Mouse (Mus musculus): ENCODE results near the gene Cyb561d2.
A peak's percentile ranks its signal among the peaks of the same experiment; 100 is the strongest.
"Not testable (repeated sequence)": the region's sequence is repeated elsewhere in the genome, so short reads cannot be mapped to it uniquely, and the experiment has no call there.

Cyb561d2 gene

GRCm38 (mm10) chr9:107541474-107542351 is at the start of gene Cyb561d2, which contains the start of gene Nprl2:
TSS of gene Cyb561d2 (minus strand) at chr9:107542193.
TSS of gene Nprl2 (plus strand) at chr9:107542226.
- peak; percentile 95 for DNase-seq (ENCODE audit: low read depth, low spot score)

GRCm38 (mm10) chr9:107590773-107591060 is 48.7 kb upstream of the Cyb561d2 start:
- DNase-seq (ENCODE audit: low read depth, low spot score), result no peak

GRCm38 (mm10) chr9:107590058-107590772 is 48.2 kb upstream of the Cyb561d2 start:
- DNase-seq (ENCODE audit: low read depth, low spot score), result no peak

- peak; percentile 71 for DNase-seq (ENCODE audit: low read depth, low spot score)
Observed at GRCm38 (mm10) chr9:107587833-107588639, 46.0 kb upstream of the Cyb561d2 start.

GRCm38 (mm10) chr9:107586974-107587832 is 45.2 kb upstream of the Cyb561d2 start, which contains the start of gene Ifrd2:
TSS of gene Ifrd2 (plus strand) at chr9:107587642.
- peak; percentile 96 for DNase-seq (ENCODE audit: low read depth, low spot score)

GRCm38 (mm10) chr9:107586504-107586903 is 44.5 kb upstream of the Cyb561d2 start:
- DNase-seq (ENCODE audit: low read depth, low spot score), result no peak

- DNase-seq (ENCODE audit: low read depth, low spot score), result no peak
Observed at GRCm38 (mm10) chr9:107583174-107583573, 41.2 kb upstream of the Cyb561d2 start.

GRCm38 (mm10) chr9:107582509-107583062 is 40.6 kb upstream of the Cyb561d2 start:
- no peak for DNase-seq (ENCODE audit: low read depth, low spot score)

GRCm38 (mm10) chr9:107581584-107581983 is 39.6 kb upstream of the Cyb561d2 start:
- no peak for DNase-seq (ENCODE audit: low read depth, low spot score)

GRCm38 (mm10) chr9:107580501-107581317 is 38.7 kb upstream of the Cyb561d2 start, which contains the start of gene Hyal3:
TSS of gene Hyal3 (plus strand) at chr9:107580818.
- peak; percentile 75 for DNase-seq (ENCODE audit: low read depth, low spot score)

GRCm38 (mm10) chr9:107579023-107579900 is 37.3 kb upstream of the Cyb561d2 start:
- no peak for DNase-seq (ENCODE audit: low read depth, low spot score)

GRCm38 (mm10) chr9:107578587-107578986 is 36.6 kb upstream of the Cyb561d2 start, which contains the start of gene Naa80:
TSS of gene Naa80 (plus strand) at chr9:107578887.
- DNase-seq (ENCODE audit: low read depth, low spot score), result no peak

GRCm38 (mm10) chr9:107577871-107578270 is 35.9 kb upstream of the Cyb561d2 start:
- no peak for DNase-seq (ENCODE audit: low read depth, low spot score)

- peak; percentile 76 for DNase-seq (ENCODE audit: low read depth, low spot score)
Observed at GRCm38 (mm10) chr9:107576357-107577107, 34.5 kb upstream of the Cyb561d2 start, which contains the start of gene Hyal1. TSS of gene Hyal1 (plus strand) at chr9:107576927.

- no peak for DNase-seq (ENCODE audit: low read depth, low spot score)
Observed at GRCm38 (mm10) chr9:107575579-107576356, 33.8 kb upstream of the Cyb561d2 start.

- DNase-seq (ENCODE audit: low read depth, low spot score), result not testable (repeated sequence)
Observed at GRCm38 (mm10) chr9:107573774-107574173, 31.8 kb upstream of the Cyb561d2 start.

- no peak for DNase-seq (ENCODE audit: low read depth, low spot score)
Observed at GRCm38 (mm10) chr9:107572327-107572662, 30.3 kb upstream of the Cyb561d2 start.
